Mouse (Mus musculus): ENCODE results near the gene Fgfr2.
A peak's percentile ranks its signal among the peaks of the same experiment; 100 is the strongest.

The Fgfr2 gene

GRCm38 (mm10) chr7:130291179-130291578, 2832.0 kb downstream of the Fgfr2 start:
- DNase-seq (ENCODE audit: low spot score in 2 of 2) = no peak

DNA sequence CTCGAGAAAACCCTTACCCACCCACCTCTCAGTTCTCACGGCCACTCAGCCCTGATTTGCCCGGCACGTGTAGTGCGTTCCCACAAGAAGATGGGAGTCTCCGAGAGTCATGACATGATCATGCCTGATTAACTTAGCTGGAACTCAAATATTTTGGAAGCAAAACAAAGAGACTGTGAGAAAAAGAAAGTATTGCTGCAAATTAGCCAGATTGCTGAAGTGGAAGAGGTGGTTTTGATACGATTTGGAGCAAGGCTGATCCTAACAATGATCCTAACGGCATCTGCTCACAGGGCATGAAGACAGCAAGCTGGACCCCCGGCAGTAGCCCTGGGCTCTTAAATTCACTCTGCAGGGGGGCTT, 2833.7 kb downstream of the Fgfr2 start:
- no peak for DNase-seq (ENCODE audit: low spot score in 2 of 2)

- no peak for DNase-seq (ENCODE audit: low spot score in 2 of 2)
Measured at GRCm38 (mm10) chr7:130288719-130289427, 2834.3 kb downstream of the Fgfr2 start.

DNA sequence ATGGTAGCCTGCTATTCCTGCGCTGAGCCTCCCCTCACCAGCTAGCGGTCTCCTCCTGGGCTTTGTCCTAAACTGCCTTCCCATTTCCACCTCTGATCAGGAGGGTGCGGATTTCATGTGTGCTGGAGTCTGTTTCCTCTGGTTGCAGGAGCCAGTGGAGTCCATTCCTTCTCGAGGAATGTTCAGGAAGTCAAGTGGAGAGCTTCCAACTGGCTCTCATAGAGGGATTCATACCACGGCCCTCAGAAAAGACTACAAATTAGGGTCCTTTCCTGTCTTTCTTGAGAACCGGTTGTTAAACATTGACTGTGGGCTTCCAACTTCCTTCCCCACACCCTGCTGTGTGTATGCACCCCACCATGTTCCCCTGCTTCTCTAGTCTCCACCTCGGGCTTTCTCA, 2834.9 kb downstream of the Fgfr2 start:
- DNase-seq (ENCODE audit: low spot score in 2 of 2) = no peak

GRCm38 (mm10) chr7:130278738-130279705, 2844.1 kb downstream of the Fgfr2 start:
- no peak for DNase-seq (ENCODE audit: low spot score in 2 of 2)

GRCm38 (mm10) chr7:130278000-130278737, 2845.0 kb downstream of the Fgfr2 start:
- no peak for DNase-seq (ENCODE audit: low spot score in 2 of 2)

DNA sequence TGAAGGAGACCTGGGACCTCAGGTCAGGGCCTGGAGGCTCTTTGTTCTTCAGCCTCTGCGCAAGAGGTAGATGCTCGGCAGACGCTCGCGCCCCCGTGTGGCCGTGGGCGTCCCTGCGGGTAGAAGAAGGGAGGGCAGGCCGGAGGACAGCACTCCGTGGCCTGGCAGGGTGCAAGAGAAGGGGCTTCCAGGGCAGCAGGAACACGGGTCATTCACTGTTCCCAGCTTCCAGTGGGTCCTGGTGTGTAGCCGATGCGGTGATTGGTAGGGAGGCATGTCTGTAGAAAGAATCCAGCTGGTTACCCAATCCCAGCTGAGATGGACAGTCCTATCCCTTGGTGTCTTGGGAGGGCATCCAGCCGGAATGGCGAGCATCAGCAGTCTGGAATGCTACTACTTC, 2849.9 kb downstream of the Fgfr2 start:
- peak; percentile 24 to 36 for DNase-seq (ENCODE audit: low spot score in 2 of 2)

GRCm38 (mm10) chr7:130270807-130271206, 2852.3 kb downstream of the Fgfr2 start:
- no peak for DNase-seq (ENCODE audit: low spot score in 2 of 2)

- no peak for DNase-seq (ENCODE audit: low spot score in 2 of 2)
Measured at GRCm38 (mm10) chr7:130269124-130269867, 2853.9 kb downstream of the Fgfr2 start.

DNA sequence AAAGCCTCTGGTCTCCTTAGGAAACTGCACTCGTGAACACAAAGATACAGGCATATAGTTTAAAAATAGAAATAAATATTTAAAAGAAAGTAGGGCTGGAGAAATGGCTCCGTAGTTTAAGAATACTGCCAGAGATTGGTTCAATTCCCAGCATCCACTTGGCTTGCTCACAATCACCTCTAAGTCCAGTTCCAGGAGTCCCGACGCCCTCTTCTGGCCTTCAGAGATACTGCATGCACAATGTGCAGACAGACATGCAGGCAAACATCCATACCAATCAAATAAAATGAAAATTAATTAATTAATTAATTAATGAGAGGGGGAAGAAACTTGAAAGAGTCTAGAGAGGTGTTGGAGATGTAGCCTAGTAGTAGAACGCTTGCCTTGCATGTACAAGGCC, 2856.1 kb downstream of the Fgfr2 start:
- DNase-seq (ENCODE audit: low spot score in 2 of 2) = no peak

- peak in 1 of 2 experiments; percentile 18 for DNase-seq (ENCODE audit: low spot score in 2 of 2)
Measured at GRCm38 (mm10) chr7:130266166-130266490, 2857.0 kb downstream of the Fgfr2 start.

GRCm38 (mm10) chr7:130265319-130266165, 2857.6 kb downstream of the Fgfr2 start:
- peak; percentile 27 to 40 for DNase-seq (ENCODE audit: low spot score in 2 of 2)

- DNase-seq (ENCODE audit: low spot score in 2 of 2) = peak in 1 of 2 experiments; percentile 16
Measured at GRCm38 (mm10) chr7:130264616-130265318, 2858.4 kb downstream of the Fgfr2 start.

DNA sequence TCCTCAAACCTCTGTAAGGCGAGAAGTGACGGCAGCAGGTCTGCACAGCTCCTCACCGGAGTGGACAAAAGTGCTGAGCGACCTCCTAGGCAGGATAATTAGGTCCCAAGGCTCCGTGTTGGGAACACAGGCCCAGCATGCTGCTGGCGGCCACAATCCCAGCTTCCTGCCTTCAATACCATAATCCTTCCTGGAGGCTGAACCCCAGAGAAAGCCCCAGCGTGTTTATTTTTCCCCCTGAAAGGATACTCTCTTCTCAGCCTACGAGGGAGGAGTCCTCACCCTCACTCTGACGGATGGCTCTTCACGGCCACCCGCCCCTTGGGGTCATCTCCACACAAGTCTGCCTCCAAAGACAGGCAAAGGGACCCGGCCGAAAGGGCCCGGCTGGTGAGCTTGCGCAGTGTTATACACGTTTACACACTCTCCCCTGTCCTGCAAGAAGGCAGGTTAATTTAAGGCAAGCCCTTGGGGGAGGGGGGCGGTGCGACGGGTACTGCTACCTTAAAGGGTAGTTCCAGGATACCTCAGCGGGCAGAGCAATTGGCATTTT, 2859.3 kb downstream of the Fgfr2 start:
- DNase-seq (ENCODE audit: low spot score in 2 of 2) = no peak

- DNase-seq (ENCODE audit: low spot score in 2 of 2) = no peak
Measured at GRCm38 (mm10) chr7:130263233-130263594, 2859.9 kb downstream of the Fgfr2 start.

GRCm38 (mm10) chr7:130262528-130263232, 2860.5 kb downstream of the Fgfr2 start:
- DNase-seq (ENCODE audit: low spot score in 2 of 2) = no peak

- DNase-seq (ENCODE audit: low spot score in 2 of 2) = no peak
Measured at GRCm38 (mm10) chr7:130261684-130262527, 2861.2 kb downstream of the Fgfr2 start.
